Mouse (Mus musculus) MEL-GATA-1-ER (cell line): ENCODE data around the gene Sema4a.

Experiments
- DNase-seq: peaks from one replicate; pipeline ENCODE4 v3.0.0-alpha.2; 2012; ENCODE audit warnings: low read depth; ENCODE audit errors: extremely low read depth

The Sema4a gene

GRCm38 (mm10) chr3:88460983-88461696 is at the start of gene Sema4a:
TSS of gene Sema4a (minus strand) at chr3:88461182.
- no peak for DNase-seq

- peak; percentile 96 for DNase-seq
These were observed 48.9 kb upstream of the Sema4a start, which contains the start of gene Lmna for GRCm38 (mm10) chr3:88509692-88510420. TSS of gene Lmna (minus strand) at chr3:88509956.

- DNase-seq: no peak
These were observed 48.3 kb upstream of the Sema4a start for GRCm38 (mm10) chr3:88509250-88509649.

GRCm38 (mm10) chr3:88505765-88506164 is 44.8 kb upstream of the Sema4a start:
- no peak for DNase-seq

- DNase-seq: no peak
These were observed 44.1 kb upstream of the Sema4a start for GRCm38 (mm10) chr3:88505081-88505480.

GRCm38 (mm10) chr3:88503881-88504746 is 43.1 kb upstream of the Sema4a start:
- peak; percentile 59 for DNase-seq

GRCm38 (mm10) chr3:88503505-88503863 is 42.5 kb upstream of the Sema4a start:
- no peak for DNase-seq

- DNase-seq: peak; percentile 96
These were observed 41.9 kb upstream of the Sema4a start for GRCm38 (mm10) chr3:88502641-88503504.

- DNase-seq: no peak
These were observed 41.1 kb upstream of the Sema4a start for GRCm38 (mm10) chr3:88502031-88502571.

- DNase-seq: peak; percentile 71
These were observed 40.5 kb upstream of the Sema4a start for GRCm38 (mm10) chr3:88501366-88502030.

- peak; percentile 55 for DNase-seq
These were observed 39.8 kb upstream of the Sema4a start for GRCm38 (mm10) chr3:88500655-88501365.

- DNase-seq: no peak
These were observed 39.1 kb upstream of the Sema4a start for GRCm38 (mm10) chr3:88500087-88500486.

GRCm38 (mm10) chr3:88499580-88499979 is 38.6 kb upstream of the Sema4a start:
- no peak for DNase-seq

GRCm38 (mm10) chr3:88495741-88496415 is 34.9 kb upstream of the Sema4a start:
- no peak for DNase-seq

- DNase-seq: peak; percentile 99
These were observed 34.0 kb upstream of the Sema4a start for GRCm38 (mm10) chr3:88494836-88495628.

- DNase-seq: no peak
These were observed 33.0 kb upstream of the Sema4a start for GRCm38 (mm10) chr3:88493706-88494582.

- no peak for DNase-seq
These were observed 26.4 kb upstream of the Sema4a start for GRCm38 (mm10) chr3:88487396-88487795.
